Mouse (Mus musculus) adrenal gland (tissue): ENCODE results near the gene H2-M2.
"Not testable (repeated sequence)": the region's sequence is repeated elsewhere in the genome, so short reads cannot be mapped to it uniquely, and the experiment has no call there.

Source experiments
- intact Hi-C: fragments of 180-260 bp; cut with DNase I; formaldehyde crosslinking; loops from one replicate; pipeline ENCODE4 v1.15.1; 2025
- long read RNA-seq, 2 experiments: library from polyadenylated mRNA; unstranded; transcript quantifications; one replicate each; pipeline ENCODE4 v2.0.0; 2020; ENCODE audit warnings: borderline replicate concordance in 1 of 2; ENCODE audit not compliant: insufficient replicate concordance in 1 of 2

H2-M2 gene
- long read RNA-seq, experiment 1, partial matches to known transcripts = 1 of 5 reads
- long read RNA-seq, experiment 1, other reads (novel, unspliced or antisense) = 1 of 5 reads
- long read RNA-seq, experiment 2, partial matches to known transcripts = 0 of 2 reads
- long read RNA-seq, experiment 2, other reads (novel, unspliced or antisense) = 0 of 2 reads

DNA sequence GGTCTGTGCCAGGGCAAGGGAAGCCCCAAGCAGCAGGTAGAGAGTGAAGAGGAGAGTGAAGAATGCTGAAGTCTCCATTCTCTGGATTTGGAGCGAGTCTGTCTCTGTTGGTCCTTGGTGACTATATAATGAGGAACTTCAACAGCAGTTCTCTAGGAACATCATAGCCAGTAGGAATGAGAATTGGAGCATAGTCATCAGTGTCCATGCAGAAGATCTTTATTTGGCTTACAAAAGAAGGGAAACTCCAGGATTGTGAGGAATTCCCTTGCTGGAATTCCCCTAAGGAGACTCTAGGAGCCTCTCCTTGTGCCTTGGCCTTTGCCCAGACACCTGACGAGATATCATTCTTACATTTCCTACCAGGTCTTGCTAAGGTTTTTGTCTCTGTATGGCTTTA lies at the start of gene H2-M2:
Gene H2-M2, minus strand, starts transcription at position 101 of the 400 bp plus-strand sequence.
- intact Hi-C loops = no loop called here

- intact Hi-C loops = not testable (repeated sequence)
These were observed 42.1 kb upstream of the H2-M2 start for GRCm38 (mm10) chr17:37525427-37525826.

DNA sequence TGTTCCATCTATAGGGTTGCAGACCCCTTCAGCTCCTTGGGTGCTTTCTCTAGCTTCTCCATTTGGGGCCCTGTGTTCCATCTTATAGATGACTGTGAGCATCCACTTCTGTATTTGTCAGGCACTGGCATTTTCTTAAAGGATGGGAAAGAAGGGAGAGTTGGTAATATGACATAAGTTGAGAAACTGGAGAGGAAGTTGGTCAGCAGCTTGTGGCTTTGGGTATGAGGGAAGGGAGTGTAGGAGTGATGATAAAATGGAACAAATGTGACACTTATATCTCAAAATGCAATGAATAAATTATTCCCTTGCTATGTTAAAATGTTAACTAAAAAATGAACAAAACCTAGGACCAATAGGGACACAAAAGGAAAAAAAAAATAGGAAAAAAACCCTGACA lies 41.3 kb upstream of the H2-M2 start:
- intact Hi-C loops = not testable (repeated sequence)

GRCm38 (mm10) chr17:37507730-37508129 lies 24.4 kb upstream of the H2-M2 start, which contains the start of gene Olfr111:
Gene Olfr111, plus strand, starts transcription at chr17:37508030.
- intact Hi-C loops = no loop called here

- intact Hi-C loops = no loop called here
These were observed 8.7 kb upstream of the H2-M2 start, which contains the start of gene Olfr110 for GRCm38 (mm10) chr17:37491930-37492518. Gene Olfr110, plus strand, starts transcription at chr17:37492468.

DNA sequence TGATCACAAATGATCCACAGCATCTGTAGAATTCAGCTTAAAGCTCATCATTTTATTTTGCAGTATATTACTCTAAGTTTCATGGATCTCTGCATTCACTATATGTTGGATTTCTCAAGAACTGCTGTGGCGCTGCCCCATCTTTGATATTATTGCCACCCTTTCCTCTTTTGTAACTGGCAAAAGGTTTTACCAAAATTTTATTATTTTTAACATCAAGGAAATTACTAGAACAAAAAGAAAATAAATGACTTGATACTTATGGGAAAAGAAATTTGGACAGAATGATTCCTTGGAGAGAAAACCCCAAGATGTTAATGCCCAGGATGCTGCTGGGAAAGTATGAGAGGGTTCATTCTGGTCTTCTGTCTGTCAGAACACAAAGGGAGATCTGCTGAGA lies 24.7 kb downstream of the H2-M2 start, which contains the start of gene Olfr109:
Gene Olfr109, plus strand, starts transcription at position 301 of the 400 bp plus-strand sequence.
- intact Hi-C loops = no loop called here

GRCm38 (mm10) chr17:37445180-37445579 lies 38.2 kb downstream of the H2-M2 start, which contains the start of gene Olfr108:
Gene Olfr108, plus strand, starts transcription at chr17:37445480.
- intact Hi-C loops = no loop called here
